Mouse (Mus musculus) lung, adult 2 months (tissue): ENCODE data around the gene Fmnl2. TPM values are rescaled to one million over a fixed set of nuclear protein-coding genes. Genes with fewer than 3 reads are reported as not detected.
A peak's percentile ranks its signal among the peaks of the same experiment; 100 is the strongest.

Experiments
- DNase-seq: peaks from one replicate; pipeline ENCODE4 v3.0.0; 2022
- H3K4me1 ChIP-seq: fragments of 200-500 bp; 2 replicates; pipeline ENCODE4 v1.6.1; 2011; ENCODE audit warnings: low read length; ENCODE audit not compliant: control insufficient read depth, insufficient read depth
- H3K4me3 ChIP-seq: fragments of 200-500 bp; replicated peaks from 2 replicates; pipeline ENCODE3; 2011; ENCODE audit warnings: low read depth, mild to moderate bottlenecking, control low read depth, low read length; ENCODE audit errors: extremely low read depth
- CTCF ChIP-seq: fragments of 200-500 bp; IDR thresholded peaks from 2 replicates; pipeline ENCODE4 v1.5.1; 2011; ENCODE audit warnings: mild to moderate bottlenecking, low read length, control low read depth; ENCODE audit not compliant: insufficient read depth
- POLR2A ChIP-seq: fragments of 200-500 bp; IDR thresholded peaks from 2 replicates; pipeline ENCODE4 v1.6.1; 2011; ENCODE audit warnings: low read depth, mild to moderate bottlenecking, control low read depth, low read length, borderline replicate concordance; ENCODE audit errors: extremely low read depth
- WGBS: fragments of 180-500 bp; shearing (Covaris S2); methylation state at CpG from one replicate; pipeline ENCODE4 v1.1.7; 2018; 5-methylcytosine and 5-hydroxymethylcytosine counted together
- polyA plus RNA-seq: library from polyadenylated mRNA; depleted of rRNA; stranded (reverse); fragments of >200 nt; gene quantifications from 2 replicates; pipeline ENCODE4 v1.2.3, GENCODE M21; 2012; rRNA removed

Fmnl2 gene
- 3.9 and 4.8 TPM in 2 replicates for polyA plus RNA-seq

- peak; percentile 53 for DNase-seq
- under 1% methylated on average over 114 of the region's 114 CpGs for WGBS
- H3K4me1 ChIP-seq = peaks cover 2% of the 10 kb centered on the region; the same call in 1 of the 2 replicates
- TF ChIP-seq CTCF (no peak), POLR2A (peak; percentile 38; the same call in 1 of the 2 replicates)
- H3K4me3 ChIP-seq = peak within 1 kb of the TSS; percentile 73
These were observed at the start of gene Fmnl2 for GRCm38 (mm10) chr2:52857611-52858528. TSS of gene Fmnl2 (plus strand) at chr2:52857860.

- 74% methylated on average over 5 of the region's 5 CpGs for WGBS
These were observed 47.7 kb upstream of the Fmnl2 start for GRCm38 (mm10) chr2:52809988-52810387.

GRCm38 (mm10) chr2:52811691-52812090 lies 46.0 kb upstream of the Fmnl2 start:
- 36% methylated on average over 5 of the region's 5 CpGs for WGBS
- DNase-seq = no peak
- no peaks in the 10 kb centered on the region for H3K4me1 ChIP-seq

More at GRCm38 (mm10) chr2:52809988-52810387, 47.7 kb upstream of the Fmnl2 start:
- Histone ChIP-seq H3K4me3 (no peak overlapping the region), H3K4me1 (no peaks in the 10 kb centered on the region)
- DNase-seq = no peak
- no peak for TF ChIP-seq CTCF
- no peak for TF ChIP-seq POLR2A

DNA sequence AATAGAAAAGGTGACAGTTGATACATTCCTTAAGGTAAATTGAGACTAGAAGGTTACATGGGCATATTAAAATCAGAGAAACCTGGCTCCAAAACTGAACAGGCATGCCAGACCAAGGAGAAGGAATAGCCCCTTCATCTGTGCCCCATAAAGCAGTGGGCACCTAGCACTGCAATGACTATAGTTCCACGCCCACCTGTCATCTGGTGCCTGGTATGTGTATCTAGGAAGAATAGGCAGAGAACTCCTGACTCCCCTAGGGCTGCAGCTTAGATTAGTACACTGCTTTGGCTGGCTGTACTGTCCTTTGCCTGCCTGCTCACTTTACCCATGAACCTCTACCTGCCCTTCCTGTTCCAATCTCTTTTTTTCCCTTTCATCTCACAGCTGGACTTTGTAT lies 40.3 kb upstream of the Fmnl2 start:
- no peaks in the 10 kb centered on the region; the same call in 1 of the 2 replicates for H3K4me1 ChIP-seq
- no peak for DNase-seq
- 84% methylated on average over 1 of the region's 1 CpGs for WGBS
- no peak overlapping the region for H3K4me3 ChIP-seq
- TF ChIP-seq POLR2A = no peak
- TF ChIP-seq CTCF = no peak

More at GRCm38 (mm10) chr2:52811691-52812090, 46.0 kb upstream of the Fmnl2 start:
- H3K4me3 ChIP-seq = no peak overlapping the region
- TF ChIP-seq POLR2A (no peak), CTCF (0 out of 2 replicates have a peak, but pooled peaks have one; percentile 9)

DNA sequence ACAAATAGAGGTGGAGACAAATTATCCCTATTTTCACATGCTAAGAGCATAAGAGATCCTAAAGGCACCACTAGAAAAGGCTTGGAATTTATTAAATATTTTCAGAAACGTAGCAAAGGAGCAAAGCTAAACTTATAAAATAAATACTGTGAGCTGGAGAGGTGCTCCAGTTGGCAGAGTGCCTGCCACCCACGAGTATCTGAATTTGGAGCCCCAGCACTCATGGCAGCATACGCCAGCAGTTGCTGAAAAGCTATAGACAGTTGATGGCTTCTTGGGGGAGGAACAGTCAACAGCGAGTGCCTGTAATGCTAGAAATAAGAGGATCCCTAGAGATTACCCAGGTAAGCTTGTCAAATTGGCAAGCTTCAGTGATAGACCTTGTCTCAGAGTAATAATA lies 38.7 kb upstream of the Fmnl2 start:
- Histone ChIP-seq H3K4me3 (no peak overlapping the region), H3K4me1 (no peaks in the 10 kb centered on the region; the same call in 1 of the 2 replicates)
- no peak for DNase-seq
- TF ChIP-seq POLR2A (no peak), CTCF (no peak)
- 56% methylated on average over 4 of the region's 4 CpGs for WGBS

DNA sequence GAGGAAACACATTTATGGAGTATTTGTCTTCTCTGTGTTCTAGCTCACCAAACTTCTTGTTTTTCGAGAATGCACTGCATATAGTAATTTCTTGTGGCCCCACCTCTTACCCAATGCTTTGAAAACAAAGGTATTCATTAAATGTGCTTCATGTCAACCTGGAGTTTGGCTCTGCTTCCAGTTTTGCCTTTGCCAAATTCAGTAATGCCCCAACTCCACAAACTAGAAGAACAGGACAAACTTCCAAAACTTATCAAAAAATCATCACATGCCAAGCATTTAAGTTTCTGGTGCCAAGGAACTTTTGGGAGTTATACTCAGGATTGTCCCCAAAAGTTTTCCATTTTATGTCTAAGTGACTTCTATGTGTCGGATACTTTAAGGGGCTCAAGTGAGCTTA lies 35.4 kb upstream of the Fmnl2 start:
- TF ChIP-seq POLR2A = no peak
- no peak for TF ChIP-seq CTCF
- DNase-seq = no peak
- Histone ChIP-seq H3K4me1 (no peaks in the 10 kb centered on the region; the same call in 1 of the 2 replicates), H3K4me3 (no peak overlapping the region)
- 54% methylated on average over 2 of the region's 2 CpGs for WGBS

DNA sequence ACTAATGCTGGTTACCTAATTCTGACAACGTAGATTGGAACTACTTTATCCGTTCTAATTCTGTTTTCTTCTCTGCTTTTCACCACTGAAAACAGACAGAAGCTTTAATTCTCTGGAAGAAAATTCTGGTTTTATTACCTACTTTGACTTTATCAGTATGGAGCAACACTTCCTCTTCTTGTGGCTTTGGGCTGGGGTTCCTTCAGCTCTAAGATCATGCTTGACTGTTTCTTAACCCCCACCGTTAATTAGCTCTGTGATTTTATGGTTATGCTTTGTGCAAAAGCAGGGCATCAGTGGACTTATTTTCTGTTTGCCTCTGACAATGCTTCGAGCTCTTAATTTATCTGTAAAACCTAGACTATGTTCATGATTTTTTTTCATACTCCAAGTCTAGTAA lies 29.6 kb upstream of the Fmnl2 start:
- DNase-seq = no peak
- TF ChIP-seq POLR2A (no peak), CTCF (no peak)
- H3K4me3 ChIP-seq = no peak overlapping the region
- no peaks in the 10 kb centered on the region for H3K4me1 ChIP-seq
- 65% methylated on average over 4 of the region's 4 CpGs for WGBS

GRCm38 (mm10) chr2:52830513-52830912 lies 27.1 kb upstream of the Fmnl2 start:
- H3K4me3 ChIP-seq = no peak overlapping the region
- H3K4me1 ChIP-seq = no peaks in the 10 kb centered on the region
- no peak for DNase-seq
- 82% methylated on average over 4 of the region's 4 CpGs for WGBS
- no peak for TF ChIP-seq CTCF
- no peak for TF ChIP-seq POLR2A

- H3K4me3 ChIP-seq = no peak overlapping the region
- 70% methylated on average over 2 of the region's 2 CpGs for WGBS
- no peak for DNase-seq
These were observed 26.1 kb upstream of the Fmnl2 start for GRCm38 (mm10) chr2:52831585-52831984.

DNA sequence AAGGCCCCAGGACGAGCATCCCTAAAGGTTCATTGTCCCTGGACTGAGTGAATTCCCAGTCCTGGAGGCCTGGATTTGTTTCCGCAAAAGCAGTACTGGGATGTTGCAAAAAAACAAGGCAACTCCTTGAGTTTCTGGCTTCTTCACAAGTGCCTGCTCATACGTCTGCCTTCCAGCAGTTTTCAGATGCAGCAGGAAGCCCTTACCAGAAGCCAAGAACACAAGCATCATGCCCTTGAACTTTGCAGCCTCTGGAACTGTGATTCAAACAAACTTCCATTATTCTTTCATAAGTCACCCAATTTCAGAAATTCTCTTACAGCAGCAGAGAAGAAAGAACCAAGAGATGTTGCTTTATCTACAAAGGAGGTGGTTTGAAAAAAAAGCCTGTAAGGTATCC lies 21.9 kb upstream of the Fmnl2 start:
- DNase-seq = no peak
- 74% methylated on average over 3 of the region's 3 CpGs for WGBS
- Histone ChIP-seq H3K4me1 (no peaks in the 10 kb centered on the region), H3K4me3 (no peak overlapping the region)
- TF ChIP-seq CTCF = no peak
- TF ChIP-seq POLR2A = no peak

More at GRCm38 (mm10) chr2:52831585-52831984, 26.1 kb upstream of the Fmnl2 start:
- H3K4me1 ChIP-seq = no peaks in the 10 kb centered on the region
- TF ChIP-seq CTCF = no peak
- TF ChIP-seq POLR2A = no peak
